Mouse (Mus musculus) small intestine, adult 2 months (tissue): ENCODE data around the gene Nup153.

Source experiments
- CTCF ChIP-seq: fragments of 200-500 bp; IDR thresholded peaks from 2 replicates; pipeline ENCODE4 v1.5.1; 2012; ENCODE audit warnings: low read depth, mild to moderate bottlenecking, control low read depth, inconsistent platforms, low read length, moderate library complexity, mixed read lengths; ENCODE audit not compliant: insufficient replicate concordance, insufficient read length; ENCODE audit errors: extremely low read depth
- POLR2A ChIP-seq: fragments of 200-500 bp; IDR thresholded peaks from 2 replicates; pipeline ENCODE4 v1.6.1; 2012; ENCODE audit warnings: low read depth, mild to moderate bottlenecking, control low read depth, inconsistent platforms, low read length, moderate library complexity

DNA sequence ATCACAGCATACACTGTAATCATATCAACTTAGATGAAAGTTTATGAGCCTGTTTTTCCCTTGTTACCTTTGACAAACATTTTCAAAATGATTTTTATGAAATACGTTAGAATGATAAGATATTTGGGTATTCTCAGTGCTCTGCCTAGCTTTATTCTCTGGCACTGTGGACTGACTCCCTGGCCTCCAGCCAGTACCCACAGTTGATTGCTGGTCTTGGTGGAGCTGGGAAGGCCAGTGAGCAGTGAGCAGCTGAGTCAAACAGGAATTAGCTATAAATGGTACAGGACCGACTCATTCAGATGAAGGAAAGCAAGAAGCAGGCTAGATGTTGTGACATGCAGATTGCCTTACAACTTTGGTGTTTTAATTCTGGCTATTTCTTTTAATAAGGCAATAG is 53.1 kb downstream of the Nup153 start:
- TF ChIP-seq CTCF = no peak
- no peak for TF ChIP-seq POLR2A
